Mouse (Mus musculus): ENCODE data around the gene Olfr545. TPM values are rescaled to one million over a fixed set of nuclear protein-coding genes. Genes with fewer than 3 reads are reported as not detected.

Gene Olfr545
- polyA plus RNA-seq, 1 experiment: not detected

- no peak for DNase-seq (ENCODE audit: low read depth)
These were observed 20.4 kb downstream of the Olfr545 start for GRCm38 (mm10) chr7:102478926-102479325.

- no peak for DNase-seq (ENCODE audit: low read depth)
These were observed 20.9 kb downstream of the Olfr545 start for GRCm38 (mm10) chr7:102478425-102478824.

GRCm38 (mm10) chr7:102477377-102477776 lies 22.0 kb downstream of the Olfr545 start:
- no peak for DNase-seq (ENCODE audit: low read depth)

- DNase-seq (ENCODE audit: low read depth): no peak
These were observed 22.8 kb downstream of the Olfr545 start for GRCm38 (mm10) chr7:102476601-102477000.

- no peak for DNase-seq (ENCODE audit: low read depth)
These were observed 26.7 kb downstream of the Olfr545 start for GRCm38 (mm10) chr7:102472675-102473074.

GRCm38 (mm10) chr7:102467566-102467965 lies 31.8 kb downstream of the Olfr545 start:
- no peak for DNase-seq (ENCODE audit: low read depth)

GRCm38 (mm10) chr7:102458618-102459380 lies 40.6 kb downstream of the Olfr545 start:
- DNase-seq (ENCODE audit: low read depth): no peak

- no peak for DNase-seq (ENCODE audit: low read depth)
These were observed 52.9 kb downstream of the Olfr545 start for GRCm38 (mm10) chr7:102446438-102446837.

- DNase-seq (ENCODE audit: low read depth): no peak
These were observed 55.1 kb downstream of the Olfr545 start for GRCm38 (mm10) chr7:102444301-102444700.

- no peak for DNase-seq (ENCODE audit: low read depth)
These were observed 56.9 kb downstream of the Olfr545 start for GRCm38 (mm10) chr7:102442432-102442831.

GRCm38 (mm10) chr7:102441657-102442391 lies 57.5 kb downstream of the Olfr545 start, which contains the start of gene Rrm1:
Gene Rrm1, plus strand, starts transcription at chr7:102441695.
- DNase-seq (ENCODE audit: low read depth): peak; percentile 84

Other genes starting within 250 kb of the Olfr545 start
- 47.5 and 55.5 TPM in 2 replicates for gene Rhog, start 243.5 kb downstream of the Olfr545 start, polyA plus RNA-seq (2012; rRNA removed)
- gene Stim1, start 231.8 kb downstream of the Olfr545 start, polyA plus RNA-seq (2012; rRNA removed): 58.3 and 64.5 TPM in 2 replicates
- 13.2 and 13.8 TPM in 2 replicates for gene Rrm1, start 57.9 kb downstream of the Olfr545 start, polyA plus RNA-seq (2012; rRNA removed)
- gene Olfr543, start 17.9 kb downstream of the Olfr545 start, polyA plus RNA-seq (2012; rRNA removed): 1.5 and 2.4 TPM in 2 replicates
- not detected in 2 replicates for gene Olfr544, start 11.3 kb downstream of the Olfr545 start, polyA plus RNA-seq (2012; rRNA removed)
- gene Olfr547, start 35.2 kb upstream of the Olfr545 start, polyA plus RNA-seq (2012; rRNA removed): not detected in 2 replicates
- gene Olfr548-ps1, start 41.3 kb upstream of the Olfr545 start, polyA plus RNA-seq (2012; rRNA removed): not detected in 2 replicates
- not detected in 2 replicates for gene Olfr549, start 50.3 kb upstream of the Olfr545 start, polyA plus RNA-seq (2012; rRNA removed)
- 5.4 and 6.4 TPM in 2 replicates for gene Trim21, start 65.9 kb upstream of the Olfr545 start, polyA plus RNA-seq (2012; rRNA removed)
- gene Olfr550, start 71.9 kb upstream of the Olfr545 start, polyA plus RNA-seq (2012; rRNA removed): 0.20 and 0.45 TPM in 2 replicates
- not detected in 2 replicates for gene Olfr551, start 92.3 kb upstream of the Olfr545 start, polyA plus RNA-seq (2012; rRNA removed)
- not detected in 2 replicates for gene Olfr552, start 98.2 kb upstream of the Olfr545 start, polyA plus RNA-seq (2012; rRNA removed)
- not detected in 2 replicates for gene Olfr553, start 118.6 kb upstream of the Olfr545 start, polyA plus RNA-seq (2012; rRNA removed)
- gene Olfr554, start 138.9 kb upstream of the Olfr545 start, polyA plus RNA-seq (2012; rRNA removed): not detected in 2 replicates
- not detected in 2 replicates for gene Olfr555, start 159.2 kb upstream of the Olfr545 start, polyA plus RNA-seq (2012; rRNA removed)
- not detected in 2 replicates for gene Olfr556, start 165.3 kb upstream of the Olfr545 start, polyA plus RNA-seq (2012; rRNA removed)
- gene Trim68, start 187.8 kb upstream of the Olfr545 start, polyA plus RNA-seq (2012; rRNA removed): 37.4 and 42.2 TPM in 2 replicates
- not detected in 2 replicates for gene Olfr557, start 196.3 kb upstream of the Olfr545 start, polyA plus RNA-seq (2012; rRNA removed)
- 2.6 and 3.6 TPM in 2 replicates for gene Olfr558, start 202.6 kb upstream of the Olfr545 start, polyA plus RNA-seq (2012; rRNA removed)
- not detected in 2 replicates for gene Olfr33, start 219.5 kb upstream of the Olfr545 start, polyA plus RNA-seq (2012; rRNA removed)
- not detected in 2 replicates for gene Olfr559, start 227.9 kb upstream of the Olfr545 start, polyA plus RNA-seq (2012; rRNA removed)